Mouse (Mus musculus): ENCODE results near the gene Sycp3.
"Not testable (repeated sequence)": the region's sequence is repeated elsewhere in the genome, so short reads cannot be mapped to it uniquely, and the experiment has no call there.

Gene Sycp3

GRCm38 (mm10) chr10:88501886-88502765 lies 42.8 kb downstream of the Sycp3 start:
- DNase-seq: no peak

DNA sequence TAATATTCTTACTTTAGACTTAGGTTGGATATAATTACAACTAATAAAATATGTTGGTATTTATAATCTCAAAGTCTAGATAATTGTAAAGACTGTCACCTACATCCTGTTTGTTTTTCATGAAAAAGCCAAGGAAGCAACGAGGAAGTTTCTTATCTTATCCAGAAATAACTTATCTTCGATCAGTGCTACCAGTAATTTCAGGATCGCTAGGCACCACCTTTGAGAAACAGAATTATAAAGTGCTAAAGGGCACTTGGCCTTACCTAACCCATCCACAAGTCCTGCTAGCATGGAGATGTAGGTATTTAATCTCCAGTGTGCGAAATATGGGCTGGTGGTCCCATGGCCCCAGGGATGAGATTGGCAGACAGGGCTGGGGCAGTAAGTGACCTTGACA lies 43.5 kb downstream of the Sycp3 start:
- no peak for DNase-seq

DNA sequence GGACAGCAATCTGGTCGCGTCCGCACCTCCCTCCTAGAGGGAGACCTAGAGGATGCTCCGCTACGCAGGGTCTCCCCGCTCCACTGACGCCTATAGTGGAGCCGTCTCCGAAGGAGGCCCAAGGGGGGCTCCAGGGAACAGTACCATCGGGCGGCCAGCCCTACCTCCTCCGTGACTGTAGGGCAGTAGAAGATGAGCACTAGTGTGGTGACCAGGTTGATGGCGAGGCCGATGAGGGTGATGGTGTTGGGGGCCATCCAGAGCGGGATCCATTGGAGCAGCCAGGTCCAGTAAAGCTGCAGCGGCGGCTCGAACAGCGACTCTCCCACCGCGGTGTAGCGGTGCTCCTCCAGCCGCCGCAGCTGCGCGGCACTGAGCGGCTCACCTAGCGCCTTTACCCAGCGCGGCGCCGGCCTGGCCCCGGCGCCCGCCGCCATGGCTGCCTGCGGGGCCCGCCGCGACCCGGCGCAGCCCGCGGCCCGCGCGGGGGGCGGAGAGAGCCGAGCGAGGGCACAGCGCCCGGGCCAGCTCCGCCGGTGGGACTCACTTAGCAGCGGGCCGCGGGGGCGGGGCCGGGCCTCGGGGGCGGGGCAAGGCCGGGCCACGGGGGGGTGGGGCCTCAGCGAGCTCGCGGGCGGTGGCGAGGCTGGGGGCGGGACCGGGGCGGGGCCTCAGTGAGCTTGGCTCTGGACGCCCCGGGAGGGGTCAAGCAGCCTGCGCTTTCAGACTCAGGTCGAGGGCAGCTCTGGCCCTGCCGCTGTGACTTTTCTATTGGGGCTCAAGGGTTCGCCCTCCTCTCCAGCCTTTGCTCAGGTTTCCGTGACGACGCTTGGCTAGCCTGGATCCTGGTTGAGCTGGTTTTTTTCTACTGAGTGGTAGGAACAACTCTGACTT lies 44.3 kb downstream of the Sycp3 start, which contains the start of gene Chpt1:
Gene Chpt1, minus strand, starts transcription at position 653 of the 894 bp plus-strand sequence.
- peak; percentile 90 for DNase-seq

GRCm38 (mm10) chr10:88504481-88504880 lies 45.1 kb downstream of the Sycp3 start:
- no peak for DNase-seq

DNA sequence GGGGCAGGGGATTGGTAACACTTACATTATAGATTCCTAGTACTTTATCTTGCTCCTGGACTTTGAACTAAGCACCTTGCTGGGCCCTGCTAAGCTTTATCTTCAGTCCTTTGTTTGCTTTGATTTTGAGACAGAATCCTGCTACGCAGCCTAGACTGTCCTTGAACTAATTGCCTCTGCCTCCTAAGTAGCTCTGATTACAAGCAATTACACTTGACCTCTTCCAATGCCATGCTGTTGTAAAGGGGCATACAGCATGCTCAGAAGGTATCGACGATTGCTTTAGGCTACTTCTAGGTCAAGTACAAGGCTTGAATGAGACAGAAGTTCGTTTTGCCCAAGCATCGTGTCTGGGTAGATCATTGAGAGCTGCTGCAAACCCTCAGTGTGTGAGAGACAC lies 45.9 kb downstream of the Sycp3 start:
- DNase-seq: no peak

DNA sequence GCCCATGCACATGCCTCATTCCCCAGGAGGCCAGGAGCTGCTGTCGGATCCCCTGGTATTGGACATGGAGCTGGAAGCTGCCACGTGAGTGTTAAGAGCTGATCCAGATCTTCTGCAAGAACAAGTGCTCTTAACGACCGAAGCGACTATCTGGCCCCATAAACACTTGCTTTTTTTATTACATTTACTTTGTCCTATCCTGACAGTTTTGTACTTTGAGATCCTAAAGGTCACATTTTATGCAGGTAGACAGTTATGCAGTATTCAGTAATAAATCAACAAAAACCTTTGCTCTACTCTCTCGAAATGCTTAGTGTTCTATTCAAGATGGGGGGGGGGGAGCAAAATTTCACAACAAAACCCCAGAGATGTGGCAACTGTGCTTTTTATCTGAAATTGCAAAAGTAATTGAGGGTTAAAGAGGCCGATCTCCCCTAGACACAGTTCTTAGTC lies 48.3 kb downstream of the Sycp3 start:
- no peak for DNase-seq

GRCm38 (mm10) chr10:88510503-88511271 lies 51.3 kb downstream of the Sycp3 start:
- DNase-seq: no peak

- no peak for DNase-seq
These were observed 52.0 kb downstream of the Sycp3 start for GRCm38 (mm10) chr10:88511355-88511754.

- DNase-seq: no peak
These were observed 54.3 kb downstream of the Sycp3 start for GRCm38 (mm10) chr10:88513574-88514135.

DNA sequence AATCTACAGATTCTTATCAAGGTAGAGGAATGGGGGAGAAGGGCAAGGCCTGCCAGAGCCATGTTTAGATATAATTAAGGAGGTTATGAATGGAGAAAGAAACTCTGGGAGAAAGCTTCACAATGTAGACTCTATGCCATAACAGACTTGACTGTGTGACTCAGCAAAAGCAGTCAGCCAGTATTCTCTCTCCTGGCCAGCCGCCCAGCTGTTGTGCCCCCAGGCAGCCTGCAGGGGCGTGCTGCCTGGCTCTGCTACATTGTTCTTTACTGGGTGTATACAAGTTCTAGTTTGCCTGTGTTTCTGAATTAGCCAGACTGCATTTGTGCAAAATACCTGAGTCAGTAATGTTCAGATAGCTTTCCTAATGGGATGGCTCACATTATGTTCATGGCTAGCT lies 55.1 kb downstream of the Sycp3 start:
- DNase-seq: peak; percentile 21

DNA sequence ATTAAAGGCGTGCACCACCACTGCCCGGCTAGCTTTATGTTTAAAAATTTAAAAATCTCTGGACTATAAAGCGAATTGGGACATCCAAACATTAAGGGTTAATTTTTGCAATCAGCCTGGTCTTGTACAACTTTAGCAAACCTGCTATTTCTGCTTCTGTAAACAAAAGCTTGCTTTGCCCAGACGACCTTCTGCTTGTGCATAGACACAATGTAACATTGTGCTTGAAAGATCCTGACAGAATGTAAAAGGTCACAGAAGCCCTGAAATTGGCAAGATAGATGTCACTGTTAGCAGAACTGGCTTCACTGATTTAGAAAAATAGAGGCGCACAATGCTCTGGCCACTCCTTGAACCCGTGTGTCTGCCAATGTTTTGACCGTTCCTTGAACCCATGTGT lies 55.7 kb downstream of the Sycp3 start:
- DNase-seq: not testable (repeated sequence)

DNA sequence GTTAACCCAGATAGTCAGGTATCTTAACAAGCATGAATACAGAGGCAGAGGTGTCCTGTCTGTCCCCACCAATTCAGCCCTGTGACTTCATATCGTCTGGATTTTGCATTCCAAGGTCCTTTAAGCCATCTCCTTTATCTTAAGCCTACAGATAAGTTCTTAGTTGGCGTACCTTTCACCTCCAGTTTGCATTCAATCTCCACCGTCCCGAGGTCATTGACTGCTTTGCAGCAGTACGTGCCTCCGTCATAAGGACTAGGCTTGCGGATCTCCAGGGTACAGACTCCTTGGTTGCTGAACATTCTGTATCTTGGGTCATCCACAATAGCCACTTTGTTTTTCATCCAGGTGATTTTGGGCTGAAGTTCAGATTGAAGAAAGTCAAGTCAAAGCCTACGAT lies 63.4 kb downstream of the Sycp3 start:
- DNase-seq: no peak
